Mouse (Mus musculus) CH12.LX (cell line): ENCODE measurements at regions not wholly inside any gene's neighbourhood (a gene's known extent, or its start where the extent isn't known, plus 50 kb on each side); places are given as distances from the start of the nearest gene placed in this dataset.

Experiments used
- DNase-seq: peaks from one replicate; pipeline ENCODE4 v3.0.0-alpha.2; 2013; ENCODE audit errors: extremely low read depth
- H3K27ac ChIP-seq: 2 replicates; pipeline ENCODE4 v1.5.1; 2012; ENCODE audit warnings: low read depth, mild to moderate bottlenecking, control low read depth, moderate library complexity; ENCODE audit not compliant: insufficient read depth
- H3K27me3 ChIP-seq: replicated peaks from 2 replicates; pipeline ENCODE3; 2012; ENCODE audit warnings: inconsistent platforms
- H3K36me3 ChIP-seq, 2 experiments: replicated peaks in 1 of 2; 2 replicates each; pipeline versions ENCODE3 to v1.6.1; 2012; ENCODE audit warnings: inconsistent platforms in 1 of 2, low read length in 1 of 2, mild to moderate bottlenecking in 1 of 2, mixed read lengths in 1 of 2, moderate library complexity in 1 of 2; ENCODE audit not compliant: control insufficient read depth in 1 of 2, insufficient read depth in 1 of 2
- H3K4me1 ChIP-seq, 2 experiments: 2 replicates each; pipeline ENCODE4 v1.6.1; 2012; ENCODE audit warnings: inconsistent platforms in 1 of 2, moderate library complexity in 1 of 2; ENCODE audit not compliant: insufficient read depth in 2 of 2, control insufficient read depth in 1 of 2
- H3K4me2 ChIP-seq: 2 replicates; pipeline ENCODE4 v1.6.1; 2012; ENCODE audit warnings: low read depth, mild to moderate bottlenecking, control low read depth; ENCODE audit not compliant: poor library complexity, insufficient read depth, severe bottlenecking
- H3K4me3 ChIP-seq, 3 experiments: fragments of 150-350 bp in 1 of 3; sonication (generic) in 1 of 3; replicated peaks in 1 of 3; 2 replicates each; pipeline versions ENCODE3 to v1.5.1; 2011 to 2012; ENCODE audit warnings: low read depth in 2 of 3, low read length in 2 of 3, mild to moderate bottlenecking in 2 of 3, moderate library complexity in 2 of 3, control low read depth in 1 of 3, improper control_type of control experiment in 1 of 3, inconsistent platforms in 1 of 3, mixed read lengths in 1 of 3; ENCODE audit not compliant: poor library complexity in 1 of 3
- H3K79me2 ChIP-seq: replicated peaks from 2 replicates; pipeline ENCODE4 v1.6.1; 2012; ENCODE audit warnings: mild to moderate bottlenecking, moderate library complexity; ENCODE audit not compliant: control insufficient read depth, poor library complexity, insufficient read depth, severe bottlenecking; ENCODE audit errors: extremely low read depth
- H3K9ac ChIP-seq: 2 replicates; pipeline ENCODE4 v1.6.1; 2012; ENCODE audit warnings: low read depth, mild to moderate bottlenecking, control low read depth, moderate library complexity; ENCODE audit not compliant: insufficient read depth
- H3K9me3 ChIP-seq: replicated peaks from 2 replicates; pipeline ENCODE3; 2012; ENCODE audit warnings: low read length, inconsistent platforms, mixed read lengths
- BHLHE40 ChIP-seq: IDR thresholded peaks from 2 replicates; pipeline ENCODE4 v1.6.1; 2011; ENCODE audit warnings: mild to moderate bottlenecking, low read depth, low read length, improper control_type of control experiment
- CHD1 ChIP-seq: IDR thresholded peaks from 2 replicates; pipeline ENCODE4 v1.6.1; 2012; ENCODE audit warnings: low read depth, low read length, improper control_type of control experiment, inconsistent platforms
- CHD2 ChIP-seq: IDR thresholded peaks from 2 replicates; pipeline ENCODE4 v1.6.1; 2011; ENCODE audit warnings: low read length, improper control_type of control experiment
- CTCF ChIP-seq, 2 experiments: IDR thresholded peaks in 1 of 2; conservative IDR thresholded peaks in 1 of 2; 2 replicates each; pipeline ENCODE4 v1.5.1; 2011 to 2012; ENCODE audit warnings: low read depth in 2 of 2, low read length in 2 of 2, improper control_type of control experiment in 1 of 2, inconsistent platforms in 1 of 2, mild to moderate bottlenecking in 1 of 2, moderate library complexity in 1 of 2
- EP300 ChIP-seq: IDR thresholded peaks from 2 replicates; pipeline ENCODE4 v1.6.1; 2011; ENCODE audit warnings: low read length, improper control_type of control experiment
- ETS1 ChIP-seq: conservative IDR thresholded peaks from 2 replicates; pipeline ENCODE4 v1.6.1; 2012; ENCODE audit warnings: low read depth, mild to moderate bottlenecking, inconsistent platforms, low read length, improper control_type of control experiment, moderate library complexity
- HCFC1 ChIP-seq: IDR thresholded peaks from 2 replicates; pipeline ENCODE4 v1.6.1; 2012; ENCODE audit warnings: low read depth, mild to moderate bottlenecking, inconsistent platforms, low read length, improper control_type of control experiment
- IRF4 ChIP-seq: IDR thresholded peaks from 2 replicates; pipeline ENCODE4 v1.6.1; 2014; ENCODE audit warnings: low read depth, mild to moderate bottlenecking, inconsistent platforms, low read length, improper control_type of control experiment
- JUN ChIP-seq: IDR thresholded peaks from 2 replicates; pipeline ENCODE4 v1.6.1; 2011; ENCODE audit warnings: low read depth, mild to moderate bottlenecking, low read length, improper control_type of control experiment, moderate library complexity; ENCODE audit not compliant: insufficient read depth
- JUND ChIP-seq: conservative IDR thresholded peaks from 2 replicates; pipeline ENCODE4 v1.6.1; 2011; ENCODE audit warnings: low read depth, low read length, improper control_type of control experiment
- KAT2A ChIP-seq: IDR thresholded peaks from 2 replicates; pipeline ENCODE4 v1.6.1; 2012; ENCODE audit warnings: low read length, improper control_type of control experiment, inconsistent platforms; ENCODE audit not compliant: insufficient replicate concordance
- MAFK ChIP-seq: IDR thresholded peaks from 2 replicates; pipeline ENCODE4 v1.6.1; 2011; ENCODE audit warnings: low read length, improper control_type of control experiment; ENCODE audit not compliant: insufficient replicate concordance
- MAX ChIP-seq: IDR thresholded peaks from 2 replicates; pipeline ENCODE4 v1.6.1; 2011; ENCODE audit warnings: low read length, improper control_type of control experiment
- MAZ ChIP-seq: IDR thresholded peaks from 2 replicates; pipeline ENCODE4 v1.6.1; 2012; ENCODE audit warnings: low read depth, mild to moderate bottlenecking, inconsistent platforms, low read length, improper control_type of control experiment, moderate library complexity
- MYC ChIP-seq: IDR thresholded peaks from 2 replicates; pipeline ENCODE4 v1.6.1; 2011; ENCODE audit warnings: low read depth, mild to moderate bottlenecking, improper control_type of control experiment, low read length
- NRF1 ChIP-seq: IDR thresholded peaks from 2 replicates; pipeline ENCODE4 v1.6.1; 2014; ENCODE audit warnings: low read depth, mild to moderate bottlenecking, inconsistent platforms, low read length, improper control_type of control experiment, moderate library complexity
- PAX5 ChIP-seq: IDR thresholded peaks from 2 replicates; pipeline ENCODE4 v1.6.1; 2012; ENCODE audit warnings: low read length, inconsistent platforms, mixed read lengths
- POLR2A ChIP-seq: IDR thresholded peaks from 2 replicates; pipeline ENCODE4 v1.6.1; 2011; ENCODE audit warnings: low read depth, mild to moderate bottlenecking, improper control_type of control experiment, low read length
- RAD21 ChIP-seq: IDR thresholded peaks from 2 replicates; pipeline ENCODE4 v1.6.1; 2011; ENCODE audit warnings: low read depth, mild to moderate bottlenecking, low read length, improper control_type of control experiment, moderate library complexity
- RCOR1 ChIP-seq: conservative IDR thresholded peaks from 2 replicates; pipeline ENCODE4 v1.6.1; 2012; ENCODE audit warnings: low read depth, mild to moderate bottlenecking, inconsistent platforms, low read length, improper control_type of control experiment
- SMC3 ChIP-seq: IDR thresholded peaks from 2 replicates; pipeline ENCODE4 v1.6.1; 2011; ENCODE audit warnings: low read depth, low read length, improper control_type of control experiment
- TBP ChIP-seq: conservative IDR thresholded peaks from 2 replicates; pipeline ENCODE4 v1.6.1; 2011; ENCODE audit warnings: low read depth, low read length, improper control_type of control experiment
- TCF12 ChIP-seq: IDR thresholded peaks from 2 replicates; pipeline ENCODE4 v1.6.1; 2014; ENCODE audit warnings: low read depth, mild to moderate bottlenecking, inconsistent platforms, low read length, improper control_type of control experiment
- UBTF ChIP-seq: IDR thresholded peaks from 2 replicates; pipeline ENCODE4 v1.6.1; 2012; ENCODE audit warnings: low read depth, mild to moderate bottlenecking, inconsistent platforms, low read length, improper control_type of control experiment, moderate library complexity
- USF1 ChIP-seq: IDR thresholded peaks from 2 replicates; pipeline ENCODE4 v1.6.1; 2014; ENCODE audit warnings: low read depth, mild to moderate bottlenecking, inconsistent platforms, low read length, improper control_type of control experiment
- ZC3H11A ChIP-seq: IDR thresholded peaks from 2 replicates; pipeline ENCODE4 v1.6.1; 2012; ENCODE audit warnings: low read depth, mild to moderate bottlenecking, inconsistent platforms, low read length, improper control_type of control experiment
- ZKSCAN1 ChIP-seq: IDR thresholded peaks from 2 replicates; pipeline ENCODE4 v1.6.1; 2012; ENCODE audit warnings: low read depth, inconsistent platforms, low read length, improper control_type of control experiment, borderline replicate concordance
- dilution Hi-C: fragments of 300-500 bp; cut with MboI; formaldehyde crosslinking; loops from 2 replicates; pipeline ENCODE4 v1.14.3; 2020; ENCODE audit warnings: low sequenced_read_pairs; ENCODE audit not compliant: extremely low pct_unique_long_range_greater_than_20kb, extremely low pct_ligation_motif_present
- in situ Hi-C: fragments of 300-500 bp; cut with MboI; formaldehyde crosslinking; loops from 3 replicates; pipeline ENCODE4 v1.14.3; 2019; ENCODE audit warnings: low sequenced_read_pairs, low pct_ligation_motif_present, low pct_unique_long_range_greater_than_20kb, mixed read lengths

GRCm38 (mm10) chr8:34478465-34478864 is 366.9 kb upstream of the Gm10131 start:
- in situ Hi-C loops, result no loop called here
- Histone ChIP-seq H3K27ac (no peak overlapping the region), H3K36me3 (no peaks in the 10 kb centered on the region), H3K9ac (no peak overlapping the region), H3K4me3 (no peak overlapping the region), H3K4me1 (no peaks in the 10 kb centered on the region), H3K9me3 (no peaks in the 10 kb centered on the region), H3K27me3 (no peaks in the 10 kb centered on the region), H3K4me2 (no peak overlapping the region), H3K79me2 (no peaks in the 10 kb centered on the region)
- DNase-seq, result no peak
- dilution Hi-C loops, result no loop called here
- TF ChIP-seq MAZ, result no peak
- TF ChIP-seq CHD1, result no peak
- no peak for TF ChIP-seq MAFK
- no peak for TF ChIP-seq MAX
- TF ChIP-seq ETS1, result no peak
- TF ChIP-seq JUN, result no peak
- no peak for TF ChIP-seq POLR2A
- TF ChIP-seq PAX5, result no peak
- TF ChIP-seq EP300, result no peak
- TF ChIP-seq HCFC1, result no peak
- no peak for TF ChIP-seq IRF4
- TF ChIP-seq TBP, result no peak
- no peak for TF ChIP-seq CHD2

- no peak overlapping the region for H3K4me3 ChIP-seq
- H3K9me3 ChIP-seq, result no peaks in the 10 kb centered on the region
- DNase-seq, result no peak
- dilution Hi-C loops, result no loop called here
- H3K4me2 ChIP-seq, result no peak overlapping the region
- in situ Hi-C loops, result no loop called here
- H3K79me2 ChIP-seq, result no peaks in the 10 kb centered on the region
- TF ChIP-seq USF1 (no peak), MYC (no peak), EP300 (no peak), ZKSCAN1 (no peak), NRF1 (no peak), KAT2A (no peak), JUND (no peak), ZC3H11A (no peak), PAX5 (no peak), CHD2 (no peak), CTCF (conservative IDR thresholded peaks at IDR 0.05 in 1 of 2, IDR thresholded peaks at IDR 0.05 in 1 of 2; ENCODE audit: low read depth in 2 of 2, low read length in 2 of 2) (no peak), RAD21 (no peak), UBTF (no peak), HCFC1 (no peak), MAX (no peak), TCF12 (no peak), SMC3 (no peak), RCOR1 (no peak), BHLHE40 (no peak), TBP (no peak)
- TF ChIP-seq, all 38 proteins: peak for 0
- Histone ChIP-seq H3K4me1 (no peaks in the 10 kb centered on the region), H3K27me3 (no peaks in the 10 kb centered on the region), H3K9ac (no peak overlapping the region), H3K36me3 (no peaks in the 10 kb centered on the region), H3K27ac (no peak overlapping the region)
Measured at GRCm38 (mm10) chr8:34476146-34476820, 364.7 kb upstream of the Gm10131 start.
